Mouse (Mus musculus) left cerebral cortex, postnatal 25 days (tissue): Measurements from ENCODE around the gene Zkscan7. TPM values are rescaled to one million over a fixed set of nuclear protein-coding genes. Genes with fewer than 3 reads are reported as not detected.

ENCODE experiments used
- DNase-seq, 2 experiments: peaks; one replicate each; pipeline ENCODE4 v3.0.0; 2022; ENCODE audit warnings: low spot score in 2 of 2, mixed read lengths in 1 of 2
- intact Hi-C: fragments of 180-260 bp; cut with DNase I; formaldehyde crosslinking; loops from one replicate; pipeline ENCODE4 v1.15.1; 2025
- total RNA-seq, 2 experiments: library from RNA; stranded (reverse); gene quantifications; 2 replicates each; pipeline ENCODE4 v1.2.3; 2021

Gene Zkscan7
- total RNA-seq, 2 experiments from 2014 or later: 4.1 to 5.0 TPM

GRCm38 (mm10) chr9:122886372-122887179 lies 1.1 kb downstream of the Zkscan7 start:
- DNase-seq: peak; percentile 66 to 73
- intact Hi-C loops: no loop called here

- DNase-seq: no peak
- intact Hi-C loops: no loop called here
Measured at GRCm38 (mm10) chr9:122901047-122901446, 15.6 kb downstream of the Zkscan7 start.

- intact Hi-C loops: no loop called here
- peak; percentile 32 for DNase-seq
Measured at GRCm38 (mm10) chr9:122902717-122903535, 17.4 kb downstream of the Zkscan7 start.

DNA sequence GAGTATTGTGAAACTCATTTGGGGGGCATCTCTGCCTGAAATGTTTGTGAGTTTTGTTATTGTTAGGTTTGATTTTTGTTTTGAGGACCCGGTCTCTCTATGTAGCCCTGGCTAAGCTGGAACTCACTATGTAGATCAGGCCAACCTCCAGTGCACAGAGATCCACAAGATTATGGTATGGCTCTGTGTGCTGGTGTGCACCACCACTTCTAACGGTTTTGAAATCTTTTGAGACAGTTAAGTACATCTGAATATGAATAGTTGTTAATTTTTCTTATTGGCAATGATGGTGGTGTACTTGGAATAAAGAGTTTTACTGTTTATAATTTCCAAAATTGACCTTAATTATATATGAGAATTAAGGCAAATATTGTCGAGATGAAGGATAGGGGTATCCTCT lies 37.0 kb downstream of the Zkscan7 start:
- intact Hi-C loops: no loop called here
- DNase-seq: no peak

- peak; percentile 60 to 71 for DNase-seq
- intact Hi-C loops: no loop called here
Measured at GRCm38 (mm10) chr9:122922936-122923381, 37.5 kb downstream of the Zkscan7 start, which contains the start of gene Zfp105. Zfp105 (plus strand) TSS chr9:122923072.

DNA sequence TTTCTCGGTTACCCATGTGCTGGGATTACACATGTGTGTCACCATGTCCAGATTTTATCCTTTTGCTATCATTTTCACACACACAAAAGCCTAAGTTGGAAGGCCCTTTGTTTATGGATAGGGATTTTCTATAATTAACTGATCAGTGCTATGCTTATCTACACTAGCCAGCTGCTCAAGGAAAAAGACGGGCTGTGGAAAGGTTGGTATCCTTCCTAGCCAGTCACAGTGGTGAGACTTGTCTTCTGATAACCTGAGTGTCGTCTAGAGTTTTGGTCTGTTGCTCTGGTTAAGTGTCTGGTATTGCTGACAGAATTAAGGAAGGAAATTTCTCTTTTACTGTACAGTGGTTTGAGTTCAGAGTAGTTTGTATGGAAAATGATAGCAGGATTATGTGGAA lies 43.4 kb downstream of the Zkscan7 start:
- intact Hi-C loops: no loop called here
- DNase-seq: no peak

Other genes with a start within 250 kb of the Zkscan7 start
- not detected for gene Topaz1, start 138.3 kb upstream of the Zkscan7 start, total RNA-seq
- gene Tcaim, start 80.1 kb upstream of the Zkscan7 start, total RNA-seq: 10 to 100 TPM; 17.0 to 19.7 TPM
- gene Gm35549, start 41.6 kb upstream of the Zkscan7 start, total RNA-seq: not detected
- gene Zfp445, start 19.7 kb upstream of the Zkscan7 start, total RNA-seq: 100 to 1,000 TPM; 151 to 172 TPM
- gene Zfp105, start 37.4 kb downstream of the Zkscan7 start, total RNA-seq: 1 to 10 TPM; 7.0 to 7.2 TPM
- gene 1110059G10Rik, start 65.3 kb downstream of the Zkscan7 start, total RNA-seq: 10 to 100 TPM; 20.9 to 22.5 TPM
- gene Kif15, start 65.4 kb downstream of the Zkscan7 start, total RNA-seq: under 1 TPM; 0.46 to 0.48 TPM
- gene Tmem42, start 135.6 kb downstream of the Zkscan7 start, total RNA-seq: 10 to 100 TPM; 23.0 to 31.4 TPM
- gene Tgm4, start 149.0 kb downstream of the Zkscan7 start, total RNA-seq: 1 to 10 TPM; 1.3 to 2.2 TPM
- 10 to 100 TPM; 67.1 to 68.9 TPM for gene Zdhhc3, start 227.5 kb downstream of the Zkscan7 start, total RNA-seq
- gene Exosc7, start 227.5 kb downstream of the Zkscan7 start, total RNA-seq: 10 to 100 TPM; 39.3 to 43.1 TPM